Mouse (Mus musculus) cerebellum, adult 8-10 months (tissue): ENCODE data around the gene Pknox2.

ENCODE experiments used
- DNase-seq: peaks from one replicate; pipeline ENCODE4 v3.0.0; 2022

The Pknox2 gene

DNA sequence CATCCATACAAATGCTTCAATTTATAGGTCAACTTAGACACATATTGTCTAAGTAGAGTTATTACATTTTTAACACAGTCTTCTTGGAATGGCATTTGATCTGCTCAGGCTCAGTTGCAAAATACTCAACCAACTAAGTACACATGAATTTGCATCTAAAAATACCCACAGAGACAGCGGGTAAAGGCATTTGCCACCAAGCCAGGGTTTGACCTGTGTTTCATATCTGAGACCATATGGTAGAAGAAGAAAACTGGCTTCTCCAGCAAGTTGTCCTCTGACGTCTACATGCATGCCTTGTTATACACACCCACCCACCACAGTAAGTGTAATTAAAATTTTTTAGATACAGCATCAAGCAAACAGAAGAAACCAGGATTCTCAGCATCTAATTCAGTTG lies 273.4 kb downstream of the Pknox2 start:
- DNase-seq, result no peak

DNA sequence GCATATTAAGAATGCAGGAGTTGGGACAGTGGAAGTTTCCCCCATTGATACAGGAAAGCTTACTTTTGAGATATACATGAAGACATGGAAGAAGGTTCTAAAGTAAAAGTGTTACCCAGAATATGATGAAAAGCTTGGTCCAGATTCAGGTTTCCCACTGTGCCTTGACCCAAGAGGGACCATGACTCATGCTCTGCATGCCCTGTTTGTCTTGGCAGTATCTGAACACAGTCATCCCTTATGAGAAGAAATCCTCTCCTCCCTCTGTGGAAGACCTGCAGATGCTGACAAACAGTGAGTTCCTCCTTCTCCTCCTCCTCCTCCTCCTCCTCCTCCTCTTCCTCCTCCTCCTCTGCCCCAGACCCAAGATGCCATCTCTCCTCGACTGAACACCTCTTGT lies 276.9 kb downstream of the Pknox2 start:
- peak; percentile 61 for DNase-seq

DNA sequence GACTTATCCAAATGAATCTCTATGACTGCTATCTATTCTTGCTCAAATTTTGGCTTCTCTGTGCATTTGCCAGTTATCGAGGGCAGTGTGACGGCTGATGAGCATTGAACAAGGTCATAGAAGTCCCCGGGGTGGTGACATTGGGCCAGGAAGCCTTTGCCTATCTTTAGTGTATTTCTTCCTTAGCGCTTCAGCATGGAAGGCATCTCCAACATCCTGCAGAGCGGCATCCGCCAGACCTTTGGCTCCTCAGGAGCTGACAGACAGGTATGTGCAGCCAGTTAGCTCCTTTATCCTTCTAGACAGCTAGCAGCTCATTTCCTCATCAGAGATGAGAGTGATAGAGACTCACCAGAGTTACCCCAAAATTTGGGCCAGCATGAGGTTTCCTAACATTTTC lies 278.5 kb downstream of the Pknox2 start:
- no peak for DNase-seq

DNA sequence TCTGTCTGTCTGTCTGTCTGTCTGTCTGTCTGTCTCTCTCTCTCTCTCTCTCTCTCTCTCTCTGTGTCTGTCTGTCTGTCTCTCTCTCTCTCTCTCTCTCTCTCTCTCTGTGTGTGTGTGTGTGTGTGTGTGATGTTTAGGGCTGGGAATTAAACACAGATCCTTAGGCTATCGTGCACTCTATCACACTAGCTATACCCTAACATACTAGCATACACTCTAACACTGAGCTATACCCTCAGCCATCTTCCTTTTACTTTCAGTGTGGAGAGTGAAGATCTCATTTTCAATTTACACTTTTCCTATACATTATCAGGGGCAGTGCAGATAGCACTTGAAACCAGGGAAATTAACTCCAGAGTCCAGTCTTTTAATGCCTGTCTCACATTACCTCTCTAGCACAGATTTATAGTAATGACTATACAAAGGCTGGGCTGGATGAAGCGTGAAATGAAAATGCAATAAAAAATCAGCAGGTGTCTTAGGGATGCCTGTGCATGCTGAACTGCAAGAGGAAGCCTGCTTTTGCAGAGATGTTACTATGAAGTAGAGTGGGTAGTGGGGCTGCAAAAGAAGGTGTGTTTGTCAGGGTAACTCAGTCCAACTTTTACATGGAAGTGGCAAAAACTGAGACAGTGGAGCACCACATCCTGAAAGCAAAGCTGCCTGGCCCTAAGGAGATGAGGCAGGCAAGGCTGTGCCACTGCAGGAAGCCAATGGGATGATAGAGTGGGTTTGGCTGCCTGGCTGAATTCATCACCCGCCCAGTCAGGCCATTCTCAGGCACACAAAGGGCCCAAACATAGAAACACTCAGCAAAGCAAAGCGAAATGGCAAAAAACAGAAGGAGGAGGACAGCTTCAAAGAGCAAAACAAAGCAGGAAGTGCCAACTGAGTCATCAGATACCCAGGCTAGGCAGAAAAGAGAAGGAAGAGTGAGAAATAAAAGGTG lies 282.1 kb downstream of the Pknox2 start:
- DNase-seq, result no peak

DNA sequence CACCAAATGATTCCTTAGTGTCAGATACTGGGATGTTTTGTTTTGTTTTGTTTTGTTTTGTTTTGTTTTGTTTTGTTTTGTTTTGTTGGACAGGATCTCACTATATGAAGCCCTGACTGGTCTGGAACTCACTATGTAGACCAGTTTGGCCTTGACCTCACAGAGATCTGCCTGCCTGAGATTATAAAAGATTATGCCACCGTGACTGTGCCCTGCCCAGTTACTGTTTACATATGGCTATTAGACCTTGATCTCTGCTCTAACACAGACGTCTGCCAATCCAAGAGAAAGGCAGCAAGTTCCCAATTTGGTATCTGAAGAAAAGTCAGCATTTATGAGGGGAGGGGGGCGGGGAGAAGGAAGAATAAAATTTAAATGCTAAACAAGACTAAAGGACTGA lies 283.5 kb downstream of the Pknox2 start:
- DNase-seq, result no peak

DNA sequence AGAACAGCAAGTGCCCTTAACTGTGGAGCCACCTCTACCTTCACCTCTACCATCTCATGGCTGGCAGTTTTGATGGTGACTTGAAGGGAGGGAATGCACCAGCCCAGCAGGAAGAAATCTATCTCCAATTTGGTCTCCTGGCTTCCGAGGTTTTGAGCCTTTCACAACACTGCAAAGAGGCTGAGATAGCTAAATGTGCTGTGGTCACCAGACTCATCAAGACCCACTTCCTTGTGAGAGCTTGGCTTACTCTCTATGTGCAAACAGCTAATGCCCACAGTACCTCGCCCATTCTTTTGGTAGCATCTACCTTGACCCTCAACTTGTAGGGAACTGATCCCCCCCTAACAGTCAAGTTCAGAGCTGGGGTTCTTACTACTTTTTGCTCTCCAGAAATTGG lies 284.6 kb downstream of the Pknox2 start:
- DNase-seq, result no peak

DNA sequence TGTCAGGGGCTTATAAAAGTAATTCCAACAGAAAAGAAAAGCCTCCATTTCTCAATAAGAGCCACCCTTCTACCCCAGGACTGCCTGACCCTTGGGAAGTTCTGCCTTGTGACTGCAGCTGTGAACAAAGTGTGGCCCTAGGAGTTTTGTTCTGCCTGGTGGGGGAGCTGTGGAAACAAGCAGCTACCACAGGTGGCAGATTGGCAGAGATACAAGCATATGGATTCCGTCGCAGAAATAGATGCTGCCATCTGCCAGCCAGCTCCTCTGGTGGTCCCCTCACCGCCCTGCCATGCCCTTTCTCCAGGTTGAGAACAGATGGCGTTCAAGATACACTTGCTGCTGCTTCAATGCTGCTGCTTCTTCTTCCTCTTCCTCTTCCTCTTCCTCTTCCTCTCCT lies 288.5 kb downstream of the Pknox2 start:
- DNase-seq, result peak; percentile 90

DNA sequence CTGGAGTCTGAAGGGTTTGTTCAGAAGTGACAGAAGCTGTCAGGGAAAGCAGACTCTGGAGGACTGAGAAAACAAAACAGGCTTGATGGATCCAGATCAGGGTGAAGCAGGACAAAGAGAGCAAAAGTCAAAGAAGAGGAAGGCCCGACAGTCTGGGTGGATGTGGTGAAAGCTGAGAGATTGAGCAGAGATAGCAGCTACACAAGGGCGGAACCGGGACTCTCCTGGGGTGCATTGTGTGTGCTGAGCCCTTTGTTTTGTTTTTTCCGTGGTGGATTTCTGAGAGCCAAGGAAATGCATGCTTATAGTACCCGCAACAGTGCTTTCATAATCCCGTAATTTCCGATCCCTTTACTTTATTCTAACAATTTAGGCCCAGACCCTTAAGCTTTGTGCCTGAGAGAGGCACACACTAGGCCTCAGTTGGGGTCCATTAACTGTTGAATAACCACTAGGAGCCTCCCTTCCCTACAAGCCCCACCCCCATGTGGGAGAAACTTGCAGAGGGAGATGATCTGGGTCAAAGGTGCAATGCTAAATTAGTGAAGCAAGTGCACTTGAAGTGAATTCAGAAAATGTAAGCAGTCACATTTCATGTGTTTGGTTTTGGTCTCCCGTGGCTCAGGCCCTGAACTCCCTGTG lies 289.6 kb downstream of the Pknox2 start:
- DNase-seq, result no peak

DNA sequence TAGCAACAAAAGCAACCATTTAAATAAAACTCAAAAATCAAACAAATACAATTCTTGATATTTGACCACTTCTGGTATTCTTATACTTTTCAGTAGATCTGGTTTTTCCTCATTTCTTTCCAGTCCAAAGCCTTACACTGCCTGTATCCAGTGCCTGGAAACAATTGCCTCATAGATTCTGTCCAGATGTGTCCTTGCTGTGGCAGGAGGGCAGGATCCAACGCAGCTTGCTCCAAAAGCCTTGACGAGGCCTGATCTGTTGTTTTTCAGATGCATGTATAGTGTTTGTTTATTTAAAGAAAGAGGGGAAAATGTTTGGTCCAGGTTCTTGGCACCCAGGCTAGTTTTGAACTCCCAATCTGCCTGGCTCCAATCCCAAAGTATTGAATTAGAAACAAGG lies 290.9 kb downstream of the Pknox2 start:
- DNase-seq, result no peak

DNA sequence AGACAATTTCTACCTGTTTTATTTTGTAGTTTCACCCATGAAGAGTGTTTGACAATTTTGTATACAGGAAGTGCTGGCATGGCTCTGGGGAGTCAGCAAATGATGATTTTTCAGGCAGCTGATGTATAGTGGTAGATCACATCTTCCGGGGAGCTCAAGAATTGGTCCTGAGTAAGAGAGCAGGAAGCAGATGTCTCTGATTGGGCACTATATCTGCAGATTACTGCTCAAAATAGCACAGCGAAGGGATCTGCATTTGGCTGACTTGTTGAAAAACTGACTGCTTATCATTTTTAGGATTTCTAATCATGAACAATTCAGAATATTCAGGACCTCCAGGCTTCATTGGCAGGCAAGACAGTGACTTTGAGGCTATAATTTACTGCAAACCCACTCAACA lies 295.0 kb downstream of the Pknox2 start:
- no peak for DNase-seq

DNA sequence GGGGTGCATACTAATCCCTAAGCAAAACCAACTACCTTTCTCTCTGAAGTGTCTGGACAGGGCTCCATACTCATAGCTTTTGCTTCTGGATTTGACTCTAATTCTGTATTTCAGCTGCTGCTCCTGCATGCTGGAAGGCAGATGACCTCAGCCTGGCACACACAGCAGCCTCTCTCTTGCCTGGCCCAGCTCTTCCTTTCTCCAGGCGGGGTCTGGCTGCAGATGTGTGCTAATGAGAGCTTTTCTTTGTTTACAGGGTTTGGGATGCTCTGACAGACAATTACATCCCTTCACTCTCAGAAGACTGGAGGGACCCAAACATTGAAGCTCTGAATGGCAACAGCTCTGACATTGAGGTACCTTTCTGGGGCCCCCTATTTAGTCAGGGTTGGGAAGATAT lies 297.1 kb downstream of the Pknox2 start:
- DNase-seq, result no peak

DNA sequence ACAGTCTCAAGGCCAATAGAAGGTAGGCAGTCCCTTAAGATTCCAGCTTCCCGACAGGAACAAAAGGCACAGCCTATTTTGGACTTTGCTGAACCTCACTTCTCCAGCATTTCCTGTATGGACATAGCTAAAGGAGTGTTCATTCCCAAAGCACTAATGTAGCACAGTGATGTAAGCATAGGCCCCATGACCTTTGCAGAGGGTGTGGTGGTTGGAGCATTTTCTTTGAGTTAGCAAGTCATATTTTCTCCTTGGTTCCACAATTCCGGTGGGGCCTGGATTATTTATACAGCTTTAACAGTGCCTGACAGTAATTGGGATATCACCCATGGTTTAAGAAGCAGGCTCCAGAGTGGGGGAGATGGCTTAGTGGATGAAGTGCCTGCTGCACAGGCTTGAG lies 298.5 kb downstream of the Pknox2 start:
- DNase-seq, result no peak

DNA sequence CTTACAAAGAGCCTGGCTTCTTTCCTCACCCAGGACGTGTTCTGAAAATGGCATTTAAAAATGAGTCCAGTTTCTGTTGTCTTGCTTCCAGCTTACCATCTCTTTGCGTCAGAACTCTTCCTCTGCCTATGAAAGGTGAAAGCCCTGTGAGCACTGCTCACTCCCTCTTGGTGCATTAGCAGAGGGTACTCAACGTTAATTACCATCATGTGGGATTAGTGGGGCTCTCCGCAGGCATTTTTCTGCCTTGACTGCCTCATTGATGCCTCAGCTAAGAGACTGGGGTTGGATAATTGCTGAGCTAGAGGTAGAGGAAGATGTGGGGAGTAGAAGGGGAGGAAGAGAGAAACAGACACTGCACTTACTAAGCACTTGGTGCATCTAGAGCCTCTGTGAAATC lies 300.9 kb downstream of the Pknox2 start:
- DNase-seq, result no peak
